Mouse (Mus musculus) ES-Bruce4 (cell line): ENCODE results near the gene Tnfrsf17.

Source experiments
- CTCF ChIP-seq: IDR thresholded peaks from one replicate; pipeline ENCODE4 v1.8.1; 2011; ENCODE audit warnings: low read depth, low read length
- POLR2A ChIP-seq: IDR thresholded peaks from one replicate; pipeline ENCODE4 v1.8.1; 2011; ENCODE audit warnings: low read length; ENCODE audit not compliant: insufficient read depth

DNA sequence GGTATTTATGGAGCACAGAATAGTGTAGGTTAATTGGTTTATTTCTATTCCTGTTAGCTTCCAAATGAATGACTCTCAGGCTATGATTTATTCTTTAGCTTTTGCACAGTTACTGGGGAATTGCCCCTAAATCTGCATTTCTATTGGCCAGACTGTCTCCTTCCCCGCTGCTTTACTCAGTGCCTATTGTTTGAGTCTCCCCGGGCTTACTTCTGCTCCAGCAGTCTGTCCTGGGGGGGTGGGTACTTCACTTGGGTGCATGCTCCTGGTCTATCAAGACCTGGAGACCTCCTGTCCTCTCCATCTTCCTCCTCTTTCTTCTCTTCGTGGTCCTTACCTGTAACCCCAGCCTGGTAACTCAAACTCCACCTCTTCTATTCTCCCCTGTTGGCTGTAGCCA, 36.7 kb upstream of the Tnfrsf17 start:
- TF ChIP-seq POLR2A = no peak
- TF ChIP-seq CTCF = no peak
